Mouse (Mus musculus): ENCODE measurements at regions not wholly inside any gene's neighbourhood (a gene's known extent, or its start where the extent isn't known, plus 50 kb on each side); places are given as distances from the start of the nearest gene placed in this dataset.

DNA sequence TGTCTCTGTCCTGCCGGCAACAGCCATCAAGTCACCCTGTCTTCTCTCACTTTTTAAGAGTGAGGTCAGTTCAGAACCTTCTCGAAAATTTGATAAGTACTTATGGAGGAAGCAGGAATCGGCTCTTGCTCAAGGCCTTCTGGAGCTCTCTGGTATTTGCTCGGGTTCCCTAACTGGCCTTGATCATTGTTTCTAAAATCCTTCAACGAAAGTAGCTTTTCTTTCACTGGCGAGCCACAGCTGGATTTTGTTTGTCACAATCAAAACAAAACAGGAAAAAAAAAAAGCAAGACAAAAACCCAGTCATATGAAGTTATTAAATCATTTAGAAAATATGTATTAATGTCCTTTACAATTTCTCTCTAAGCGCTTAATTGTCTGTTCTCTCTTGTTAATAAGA is 156.6 kb upstream of the Tex13c2 start:
- Histone ChIP-seq H3K4me1 (replicated peaks) (no peaks in the 10 kb centered on the region), H3K36me3 (no peaks in the 10 kb centered on the region), H3K27me3 (ENCODE audit: insufficient read depth, poor library complexity, severe bottlenecking) (no peaks in the 10 kb centered on the region), H3K27ac (no peak overlapping the region), H3K4me3 (no peak overlapping the region), H3K9me3 (no peaks in the 10 kb centered on the region)
- DNase-seq (ENCODE audit: low spot score) = no peak
- 87% methylated on average over 7 of the region's 7 CpGs for WGBS

DNA sequence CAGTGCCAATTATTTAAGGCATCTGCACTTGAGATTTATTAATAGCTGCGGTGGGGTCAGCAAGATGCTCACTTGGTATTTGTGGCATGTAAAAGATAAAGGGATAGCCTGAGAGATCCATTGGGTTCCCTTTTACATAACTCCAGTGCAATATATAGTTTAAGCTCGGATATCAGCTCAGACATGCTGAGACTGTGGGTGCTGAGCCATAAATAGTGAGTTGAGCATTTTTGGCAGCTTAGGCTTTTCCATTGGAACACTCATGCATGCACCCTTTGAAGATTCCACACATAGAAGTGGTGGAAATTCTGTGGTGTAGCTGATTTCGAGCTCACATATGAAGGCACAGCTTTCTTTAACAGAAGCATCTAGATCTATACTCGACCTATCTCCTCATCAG is 155.9 kb upstream of the Tex13c2 start:
- DNase-seq (ENCODE audit: low spot score) = no peak
- no peak overlapping the region for H3K4me3 ChIP-seq
- no peaks in the 10 kb centered on the region for H3K27me3 ChIP-seq (ENCODE audit: insufficient read depth, poor library complexity, severe bottlenecking)
- no peaks in the 10 kb centered on the region for H3K9me3 ChIP-seq
- no peaks in the 10 kb centered on the region for H3K4me1 ChIP-seq (replicated peaks)
- 79% methylated on average over 4 of the region's 4 CpGs for WGBS
- no peaks in the 10 kb centered on the region for H3K36me3 ChIP-seq
- H3K27ac ChIP-seq = no peak overlapping the region

DNA sequence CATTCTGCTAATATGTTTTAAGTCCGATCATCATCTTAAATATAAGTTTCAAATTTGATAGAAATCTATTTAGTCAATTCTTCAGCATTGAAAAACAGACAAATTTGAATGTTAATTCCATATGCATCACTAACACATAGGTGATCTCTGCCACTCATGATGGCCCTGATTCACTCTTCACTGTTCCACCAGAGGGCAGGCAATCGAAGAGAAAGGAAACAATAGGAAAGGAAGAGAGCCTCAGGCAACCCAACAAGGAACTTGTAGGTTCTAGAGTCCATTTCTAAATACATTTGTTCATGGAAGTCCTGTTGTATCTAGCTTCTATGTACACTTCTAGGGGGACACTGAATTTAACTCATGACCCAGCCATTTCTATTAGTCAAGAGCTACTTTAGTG is 154.7 kb upstream of the Tex13c2 start:
- WGBS = 79% methylated on average over 2 of the region's 2 CpGs

DNA sequence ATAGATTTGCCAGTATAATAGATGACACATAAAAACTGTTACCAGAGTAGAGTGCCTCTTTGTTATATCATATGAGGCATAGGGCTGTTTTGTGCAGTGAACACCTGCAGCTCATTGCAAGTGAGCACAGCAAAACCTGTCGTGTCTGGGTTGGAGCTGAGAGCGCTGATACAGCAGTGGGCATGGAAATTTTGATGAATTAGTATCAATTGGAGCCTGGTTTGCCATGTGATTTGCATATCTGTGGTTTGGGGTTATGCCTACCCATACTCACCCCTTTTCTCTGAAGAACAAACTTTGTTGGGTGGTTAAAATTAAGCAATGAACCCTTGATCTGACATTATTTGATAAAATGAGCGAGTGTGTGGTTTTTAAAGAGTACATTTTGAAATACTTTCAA is 152.7 kb upstream of the Tex13c2 start:
- no peaks in the 10 kb centered on the region for H3K36me3 ChIP-seq
- H3K9me3 ChIP-seq = no peaks in the 10 kb centered on the region
- peaks cover 3% of the 10 kb centered on the region; the same call in 1 of the 2 replicates for H3K4me1 ChIP-seq (replicated peaks)
- H3K27ac ChIP-seq = no peak overlapping the region
- DNase-seq (ENCODE audit: low spot score) = no peak
- no peaks in the 10 kb centered on the region for H3K27me3 ChIP-seq (ENCODE audit: insufficient read depth, poor library complexity, severe bottlenecking)
- 86% methylated on average over 3 of the region's 3 CpGs for WGBS
- H3K4me3 ChIP-seq = no peak overlapping the region

More for the DNA sequence above, 154.7 kb upstream of the Tex13c2 start:
- Histone ChIP-seq H3K4me1 (replicated peaks) (no peaks in the 10 kb centered on the region), H3K4me3 (no peak overlapping the region), H3K27me3 (ENCODE audit: insufficient read depth, poor library complexity, severe bottlenecking) (no peaks in the 10 kb centered on the region), H3K27ac (no peak overlapping the region), H3K9me3 (no peaks in the 10 kb centered on the region), H3K36me3 (no peaks in the 10 kb centered on the region)
- DNase-seq (ENCODE audit: low spot score) = no peak

DNA sequence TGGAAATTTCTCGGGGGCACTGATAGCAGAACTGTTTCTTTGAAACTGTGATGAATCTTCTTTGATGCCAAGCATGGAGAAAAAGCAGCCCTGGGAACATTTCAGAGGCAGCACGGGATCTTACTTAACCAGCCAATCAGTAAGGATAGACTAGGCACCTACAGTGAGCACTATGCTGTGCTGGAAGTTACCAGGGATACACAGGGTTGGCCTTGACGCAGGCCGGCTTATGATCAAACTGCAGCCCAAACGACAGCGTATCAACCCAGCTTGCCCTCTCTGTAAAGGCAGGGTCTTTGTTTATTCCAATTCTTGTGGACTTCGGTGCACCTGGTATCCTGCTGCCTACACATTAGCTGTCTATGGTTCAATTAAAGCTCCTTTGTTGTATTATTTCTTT is 147.1 kb upstream of the Tex13c2 start:
- Histone ChIP-seq H3K4me1 (replicated peaks) (peaks cover 20% of the 10 kb centered on the region; the same call in 1 of the 2 replicates), H3K4me3 (no peak overlapping the region), H3K9me3 (no peaks in the 10 kb centered on the region), H3K36me3 (no peaks in the 10 kb centered on the region), H3K27me3 (ENCODE audit: insufficient read depth, poor library complexity, severe bottlenecking) (no peaks in the 10 kb centered on the region), H3K27ac (peak overlapping the region; percentile 80)
- DNase-seq (ENCODE audit: low spot score) = no peak
- 36% methylated on average over 7 of the region's 7 CpGs for WGBS

DNA sequence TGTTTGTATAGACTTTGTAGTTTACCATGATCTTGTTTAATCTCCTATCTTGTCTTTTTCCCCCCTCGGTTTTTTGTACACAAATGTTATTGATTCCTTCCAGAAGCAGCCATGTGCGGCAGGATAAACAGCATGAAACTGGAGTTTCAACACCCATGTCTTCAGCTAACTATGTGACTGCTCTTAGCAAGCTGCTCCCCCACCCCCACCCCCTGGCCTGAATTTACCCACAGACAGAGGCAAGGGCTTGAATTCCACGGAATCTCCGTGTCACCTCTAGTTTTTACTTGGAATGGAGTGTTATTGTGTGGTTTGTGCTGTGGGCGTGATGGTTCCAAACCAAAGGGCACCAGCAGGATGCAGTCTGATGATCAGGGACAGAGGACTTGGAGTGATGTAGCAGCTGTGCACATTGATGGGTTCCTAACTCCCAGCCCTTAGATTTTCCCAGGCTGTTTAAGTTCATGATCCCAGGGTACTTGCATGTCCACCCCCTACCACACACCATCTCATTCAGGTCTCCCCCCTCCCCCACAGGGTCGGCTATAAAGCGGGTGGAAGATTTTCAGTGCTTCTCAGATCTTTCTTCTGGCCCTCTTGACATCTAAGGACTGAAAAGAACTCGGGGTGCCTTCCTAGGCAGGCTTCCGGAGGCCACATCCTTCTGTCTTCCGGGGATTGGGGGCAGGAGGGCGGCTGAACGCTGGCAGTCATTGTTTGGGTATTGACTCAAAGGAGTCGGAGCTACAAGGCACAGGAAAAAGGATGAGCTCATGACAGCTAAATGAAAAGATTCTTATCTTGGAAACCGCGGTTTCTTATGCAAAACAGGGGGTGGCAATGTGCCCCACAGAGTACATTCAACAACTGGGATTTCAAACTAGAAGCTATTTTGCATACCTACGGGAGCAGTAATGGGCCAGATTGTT is 146.3 kb upstream of the Tex13c2 start:
- H3K4me3 ChIP-seq = 0 out of 2 replicates have a peak overlapping the region, but pooled peaks have one; percentile 9
- DNase-seq (ENCODE audit: low spot score) = peak; percentile 67

DNA sequence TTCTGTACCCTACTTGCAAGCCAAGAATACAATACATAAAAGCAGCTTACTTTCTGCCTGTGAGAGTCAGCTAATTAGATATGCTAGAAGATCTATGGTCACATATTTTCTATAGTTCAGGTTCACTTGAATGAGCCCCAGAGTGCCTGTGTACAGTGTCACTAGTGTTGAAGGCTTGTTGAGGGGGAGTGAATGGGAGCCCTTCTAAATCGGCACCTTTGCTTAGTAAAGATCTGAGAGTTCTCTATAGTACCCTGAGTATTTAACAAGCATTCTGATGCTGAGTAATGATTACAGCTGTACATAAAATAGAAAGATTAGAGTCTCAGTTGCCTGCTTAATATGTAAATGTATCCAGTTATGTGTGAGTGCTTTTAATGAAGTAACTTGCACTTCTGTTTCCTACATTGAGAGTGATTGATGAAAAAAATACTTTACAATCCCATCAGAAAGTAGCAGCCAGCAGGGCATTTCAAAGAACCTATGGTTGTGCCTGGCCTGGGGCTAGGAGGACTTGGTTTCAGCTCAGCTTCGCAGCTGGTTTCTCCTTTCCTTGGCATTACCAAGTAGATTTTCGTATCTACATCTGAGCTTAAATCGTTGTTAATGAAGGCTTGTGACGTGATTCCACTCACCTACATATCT is 136.8 kb upstream of the Tex13c2 start:
- Histone ChIP-seq H3K36me3 (no peaks in the 10 kb centered on the region), H3K9me3 (no peaks in the 10 kb centered on the region), H3K27ac (no peak overlapping the region), H3K4me3 (no peak overlapping the region), H3K4me1 (replicated peaks) (no peaks in the 10 kb centered on the region), H3K27me3 (ENCODE audit: insufficient read depth, poor library complexity, severe bottlenecking) (no peaks in the 10 kb centered on the region)
- no peak for DNase-seq (ENCODE audit: low spot score)
- 80% methylated on average over 5 of the region's 5 CpGs for WGBS

More for the DNA sequence above, 146.3 kb upstream of the Tex13c2 start:
- peaks cover 20% of the 10 kb centered on the region; the same call in 1 of the 2 replicates for H3K4me1 ChIP-seq (replicated peaks)
- 23% methylated on average over 16 of the region's 16 CpGs for WGBS
- no peaks in the 10 kb centered on the region for H3K9me3 ChIP-seq
- H3K27ac ChIP-seq = peak overlapping the region; percentile 80
- H3K36me3 ChIP-seq = no peaks in the 10 kb centered on the region
- H3K27me3 ChIP-seq (ENCODE audit: insufficient read depth, poor library complexity, severe bottlenecking) = no peaks in the 10 kb centered on the region

DNA sequence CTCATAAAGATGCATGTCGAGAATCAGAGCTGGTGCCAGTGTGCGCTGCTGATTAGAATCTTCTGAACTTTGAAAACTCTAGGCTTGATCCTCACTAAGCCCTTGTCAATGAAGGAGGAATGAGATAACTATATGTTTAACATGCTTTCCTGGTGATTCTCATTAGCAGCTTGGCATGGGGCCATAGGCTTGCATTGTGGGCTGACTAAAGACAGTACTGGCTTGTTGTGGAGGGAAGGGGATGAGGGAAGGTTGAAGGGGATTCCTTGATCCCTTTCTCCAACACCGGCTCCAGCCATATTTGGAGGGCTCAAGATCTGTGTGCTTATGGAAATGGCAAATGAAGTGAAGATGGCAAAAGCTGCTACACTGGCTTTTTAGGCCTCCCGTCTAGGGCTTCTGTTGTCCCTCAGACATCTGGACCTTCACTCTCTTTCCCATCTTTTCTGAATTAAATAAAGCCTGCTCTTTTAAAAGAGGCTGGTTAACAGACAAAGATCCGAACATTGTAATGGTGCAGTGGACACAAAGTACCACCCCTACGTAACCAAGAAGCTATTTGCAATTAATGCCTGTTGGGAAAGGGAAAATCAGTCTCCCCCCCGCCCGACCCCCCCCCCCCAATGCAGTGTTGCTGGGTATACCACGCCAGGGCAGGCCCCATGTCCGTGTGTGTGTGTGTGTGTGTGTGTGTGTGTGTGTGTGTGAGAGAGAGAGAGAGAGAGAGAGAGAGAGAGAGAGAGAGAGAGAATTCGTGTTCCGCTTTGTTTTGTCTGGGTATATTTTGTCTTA is 129.9 kb upstream of the Tex13c2 start:
- H3K9me3 ChIP-seq = no peaks in the 10 kb centered on the region
- no peaks in the 10 kb centered on the region for H3K36me3 ChIP-seq
- H3K4me3 ChIP-seq = peak overlapping the region; percentile 36
- no peaks in the 10 kb centered on the region for H3K27me3 ChIP-seq (ENCODE audit: insufficient read depth, poor library complexity, severe bottlenecking)
- WGBS = 27% methylated on average over 12 of the region's 12 CpGs
- H3K4me1 ChIP-seq (replicated peaks) = peaks cover 6% of the 10 kb centered on the region; the same call in 1 of the 2 replicates
- peak; percentile 23 for DNase-seq (ENCODE audit: low spot score)
- peak overlapping the region; percentile 83 for H3K27ac ChIP-seq

DNA sequence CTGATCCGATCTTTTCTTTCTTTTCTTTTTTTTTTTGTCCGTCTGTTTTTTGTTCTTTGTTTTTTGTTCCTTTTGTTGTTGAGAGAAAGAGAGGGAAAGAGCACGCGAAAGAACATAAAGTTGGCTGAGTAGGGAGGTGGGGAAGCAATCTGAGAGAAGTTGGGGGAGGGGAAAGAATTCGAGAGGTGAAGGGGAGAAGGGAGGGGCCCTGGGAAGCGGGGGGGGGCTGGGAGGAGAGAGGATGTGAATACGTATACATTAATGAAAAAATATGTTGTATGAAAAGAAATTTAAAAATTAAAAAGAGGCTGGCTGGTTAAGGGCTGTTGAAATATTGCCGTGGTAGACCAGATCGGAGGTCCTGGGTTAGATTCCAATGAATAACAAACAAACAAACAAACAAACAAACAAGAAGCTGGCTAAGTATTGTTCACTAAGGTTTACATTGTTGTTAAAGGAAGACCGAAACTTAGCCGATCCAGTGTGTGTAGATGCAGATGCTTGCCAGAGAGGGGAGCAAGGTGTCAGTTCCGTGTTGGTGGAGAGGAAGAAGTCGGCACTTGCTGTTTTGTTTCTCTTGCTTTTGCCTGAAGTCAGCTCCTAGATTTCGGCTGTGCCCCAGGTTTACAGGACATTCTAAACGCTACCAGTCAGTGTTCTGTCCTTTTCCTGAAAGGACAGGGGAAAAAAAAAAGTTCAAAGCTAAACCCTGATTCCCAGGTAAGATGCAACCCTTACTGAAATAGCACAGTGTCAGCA is 129.1 kb upstream of the Tex13c2 start:
- peaks cover 6% of the 10 kb centered on the region; the same call in 1 of the 2 replicates for H3K4me1 ChIP-seq (replicated peaks)
- H3K27ac ChIP-seq = peak overlapping the region; percentile 83
- 26% methylated on average over 15 of the region's 15 CpGs for WGBS
- no peaks in the 10 kb centered on the region for H3K36me3 ChIP-seq
- H3K27me3 ChIP-seq (ENCODE audit: insufficient read depth, poor library complexity, severe bottlenecking) = no peaks in the 10 kb centered on the region
- DNase-seq (ENCODE audit: low spot score) = peak; percentile 31
- H3K9me3 ChIP-seq = no peaks in the 10 kb centered on the region
- H3K4me3 ChIP-seq = peak overlapping the region; percentile 36

DNA sequence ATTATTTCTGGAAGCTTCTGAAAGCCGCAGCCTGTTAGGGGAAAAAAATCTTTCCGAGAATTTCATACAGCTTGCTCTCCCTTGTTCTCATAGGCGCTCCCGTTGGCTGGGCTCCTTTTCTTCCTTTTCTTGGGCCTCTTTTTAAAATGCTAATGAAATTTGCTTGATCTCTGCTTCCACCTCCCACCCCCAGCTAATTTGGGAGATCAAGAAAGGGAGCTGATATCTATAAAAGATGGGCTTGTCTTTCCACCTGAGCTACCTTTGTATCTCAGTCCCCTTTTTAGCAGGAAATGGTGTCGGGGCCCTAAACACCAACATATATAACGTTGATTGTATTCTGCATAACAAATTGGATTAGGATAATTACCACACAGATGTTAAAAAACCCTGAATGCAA is 128.5 kb upstream of the Tex13c2 start:
- Histone ChIP-seq H3K4me1 (replicated peaks) (peaks cover 6% of the 10 kb centered on the region; the same call in 1 of the 2 replicates), H3K27me3 (ENCODE audit: insufficient read depth, poor library complexity, severe bottlenecking) (no peaks in the 10 kb centered on the region), H3K27ac (peak overlapping the region; percentile 83), H3K4me3 (peak overlapping the region; percentile 36), H3K36me3 (no peaks in the 10 kb centered on the region), H3K9me3 (no peaks in the 10 kb centered on the region)
- 31% methylated on average over 6 of the region's 6 CpGs for WGBS
- DNase-seq (ENCODE audit: low spot score) = no peak

DNA sequence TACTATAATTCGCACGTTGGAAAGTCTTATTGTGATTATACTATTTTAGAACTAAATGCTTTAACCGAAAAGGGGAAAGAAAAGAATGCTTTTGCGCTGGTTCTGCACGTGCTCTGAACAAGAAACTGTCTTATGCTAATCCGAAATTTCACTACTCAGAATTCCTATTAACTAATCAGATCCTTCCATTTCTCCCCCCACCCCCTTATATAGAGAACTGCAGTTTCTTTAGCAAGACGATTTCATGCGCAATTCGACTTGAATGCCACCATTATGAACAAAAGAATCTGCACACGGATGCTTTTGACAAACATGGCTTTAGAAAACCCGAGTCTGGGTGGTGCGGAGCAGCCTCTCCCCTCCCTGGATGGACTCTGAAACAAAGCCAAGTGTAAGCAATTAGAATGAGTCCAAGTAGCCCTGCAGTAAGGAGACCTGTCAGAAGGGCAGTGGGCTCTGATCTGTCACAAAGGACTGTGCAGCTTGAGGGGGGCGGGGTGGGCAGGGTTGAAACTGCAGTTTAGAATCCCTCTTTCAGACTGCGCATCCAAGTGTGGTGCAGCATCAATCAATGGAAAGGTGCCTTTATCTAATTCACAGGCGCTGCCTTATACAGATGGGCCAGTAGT is 128.0 kb upstream of the Tex13c2 start:
- no peaks in the 10 kb centered on the region for H3K27me3 ChIP-seq (ENCODE audit: insufficient read depth, poor library complexity, severe bottlenecking)
- no peaks in the 10 kb centered on the region for H3K36me3 ChIP-seq
- WGBS = 21% methylated on average over 15 of the region's 15 CpGs

More for the DNA sequence above, 128.0 kb upstream of the Tex13c2 start:
- DNase-seq (ENCODE audit: low spot score) = peak; percentile 56
- Histone ChIP-seq H3K9me3 (no peaks in the 10 kb centered on the region), H3K27ac (peak overlapping the region; percentile 83), H3K4me1 (replicated peaks) (peaks cover 6% of the 10 kb centered on the region; the same call in 1 of the 2 replicates), H3K4me3 (peak overlapping the region; percentile 36; the same call in 1 of the 2 replicates)
